Mouse (Mus musculus) C2C12 (cell line): ENCODE measurements around the gene Sec16a.

Experiments used
- CTCF ChIP-seq: IDR thresholded peaks from one replicate; pipeline ENCODE4 v1.5.1; 2011; ENCODE audit not compliant: control insufficient read depth, insufficient read depth, insufficient read length
- FOSL1 ChIP-seq: IDR thresholded peaks from one replicate; pipeline ENCODE4 v1.8.0; 2011; ENCODE audit warnings: mild to moderate bottlenecking, low read length; ENCODE audit not compliant: poor library complexity, insufficient read depth, severe bottlenecking
- MAX ChIP-seq: IDR thresholded peaks from one replicate; pipeline ENCODE4 v1.6.1; 2011; ENCODE audit warnings: mild to moderate bottlenecking, control low read depth
- MYOG ChIP-seq: IDR thresholded peaks from one replicate; pipeline ENCODE4 v1.6.1; 2011; ENCODE audit not compliant: control insufficient read depth, insufficient read length; ENCODE audit errors: extremely low read depth
- USF1 ChIP-seq: IDR thresholded peaks from one replicate; pipeline ENCODE4 v1.6.1; 2011; ENCODE audit warnings: low read depth, mild to moderate bottlenecking, control low read depth, moderate library complexity

DNA sequence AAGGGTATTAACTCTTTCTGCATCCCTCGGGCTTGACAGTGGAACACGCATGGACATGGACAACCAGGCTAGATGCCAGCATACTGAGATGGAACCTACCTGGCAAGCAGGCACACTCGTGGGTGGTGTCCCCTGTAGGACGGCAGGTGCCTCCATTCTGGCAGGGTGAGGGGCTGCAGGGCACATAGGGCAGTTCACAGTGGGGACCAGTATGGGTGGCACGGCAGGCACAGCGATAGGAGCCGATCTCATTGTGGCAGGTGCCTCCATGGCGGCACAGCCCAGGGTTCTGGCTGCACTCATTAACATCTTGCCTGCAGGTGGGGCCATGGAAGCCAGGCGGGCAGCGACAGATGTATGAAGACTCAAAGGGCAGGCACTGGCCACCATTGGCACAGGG is 39.2 kb upstream of the Sec16a start:
- TF ChIP-seq CTCF (no peak), USF1 (no peak), FOSL1 (no peak), MYOG (no peak), MAX (no peak)
